Mouse (Mus musculus) CH12.LX (cell line): ENCODE results near the gene Ispd. TPM values are rescaled to one million over a fixed set of nuclear protein-coding genes. Genes with fewer than 3 reads are reported as not detected.

Source experiments
- DNase-seq: peaks from one replicate; pipeline ENCODE4 v3.0.0-alpha.2; 2013; ENCODE audit errors: extremely low read depth
- H3K27ac ChIP-seq: 2 replicates; pipeline ENCODE4 v1.5.1; 2012; ENCODE audit warnings: low read depth, mild to moderate bottlenecking, control low read depth, moderate library complexity; ENCODE audit not compliant: insufficient read depth
- H3K27me3 ChIP-seq: replicated peaks from 2 replicates; pipeline ENCODE3; 2012; ENCODE audit warnings: inconsistent platforms
- H3K36me3 ChIP-seq, 2 experiments: replicated peaks in 1 of 2; 2 replicates each; pipeline versions ENCODE3 to v1.6.1; 2012; ENCODE audit warnings: inconsistent platforms in 1 of 2, low read length in 1 of 2, mild to moderate bottlenecking in 1 of 2, mixed read lengths in 1 of 2, moderate library complexity in 1 of 2; ENCODE audit not compliant: control insufficient read depth in 1 of 2, insufficient read depth in 1 of 2
- H3K4me1 ChIP-seq, 2 experiments: 2 replicates each; pipeline ENCODE4 v1.6.1; 2012; ENCODE audit warnings: inconsistent platforms in 1 of 2, moderate library complexity in 1 of 2; ENCODE audit not compliant: insufficient read depth in 2 of 2, control insufficient read depth in 1 of 2
- H3K4me2 ChIP-seq: 2 replicates; pipeline ENCODE4 v1.6.1; 2012; ENCODE audit warnings: low read depth, mild to moderate bottlenecking, control low read depth; ENCODE audit not compliant: poor library complexity, insufficient read depth, severe bottlenecking
- H3K4me3 ChIP-seq, 3 experiments: fragments of 150-350 bp in 1 of 3; sonication (generic) in 1 of 3; replicated peaks in 1 of 3; 2 replicates each; pipeline versions ENCODE3 to v1.5.1; 2011 to 2012; ENCODE audit warnings: low read depth in 2 of 3, low read length in 2 of 3, mild to moderate bottlenecking in 2 of 3, moderate library complexity in 2 of 3, control low read depth in 1 of 3, improper control_type of control experiment in 1 of 3, inconsistent platforms in 1 of 3, mixed read lengths in 1 of 3; ENCODE audit not compliant: poor library complexity in 1 of 3
- H3K79me2 ChIP-seq: replicated peaks from 2 replicates; pipeline ENCODE4 v1.6.1; 2012; ENCODE audit warnings: mild to moderate bottlenecking, moderate library complexity; ENCODE audit not compliant: control insufficient read depth, poor library complexity, insufficient read depth, severe bottlenecking; ENCODE audit errors: extremely low read depth
- H3K9ac ChIP-seq: 2 replicates; pipeline ENCODE4 v1.6.1; 2012; ENCODE audit warnings: low read depth, mild to moderate bottlenecking, control low read depth, moderate library complexity; ENCODE audit not compliant: insufficient read depth
- H3K9me3 ChIP-seq: replicated peaks from 2 replicates; pipeline ENCODE3; 2012; ENCODE audit warnings: low read length, inconsistent platforms, mixed read lengths
- CHD2 ChIP-seq: IDR thresholded peaks from 2 replicates; pipeline ENCODE4 v1.6.1; 2011; ENCODE audit warnings: low read length, improper control_type of control experiment
- CTCF ChIP-seq, 2 experiments: IDR thresholded peaks in 1 of 2; conservative IDR thresholded peaks in 1 of 2; 2 replicates each; pipeline ENCODE4 v1.5.1; 2011 to 2012; ENCODE audit warnings: low read depth in 2 of 2, low read length in 2 of 2, improper control_type of control experiment in 1 of 2, inconsistent platforms in 1 of 2, mild to moderate bottlenecking in 1 of 2, moderate library complexity in 1 of 2
- E2F4 ChIP-seq: IDR thresholded peaks from 2 replicates; pipeline ENCODE4 v1.6.1; 2011; ENCODE audit warnings: low read depth, low read length, improper control_type of control experiment; ENCODE audit not compliant: insufficient replicate concordance
- ELF1 ChIP-seq: IDR thresholded peaks from 2 replicates; pipeline ENCODE4 v1.6.1; 2014; ENCODE audit warnings: low read depth, mild to moderate bottlenecking, inconsistent platforms, low read length, improper control_type of control experiment
- EP300 ChIP-seq: IDR thresholded peaks from 2 replicates; pipeline ENCODE4 v1.6.1; 2011; ENCODE audit warnings: low read length, improper control_type of control experiment
- GABPA ChIP-seq: IDR thresholded peaks from 2 replicates; pipeline ENCODE4 v1.6.1; 2012; ENCODE audit warnings: low read depth, low read length, improper control_type of control experiment, inconsistent platforms; ENCODE audit not compliant: insufficient replicate concordance
- HCFC1 ChIP-seq: IDR thresholded peaks from 2 replicates; pipeline ENCODE4 v1.6.1; 2012; ENCODE audit warnings: low read depth, mild to moderate bottlenecking, inconsistent platforms, low read length, improper control_type of control experiment
- IRF4 ChIP-seq: IDR thresholded peaks from 2 replicates; pipeline ENCODE4 v1.6.1; 2014; ENCODE audit warnings: low read depth, mild to moderate bottlenecking, inconsistent platforms, low read length, improper control_type of control experiment
- JUN ChIP-seq: IDR thresholded peaks from 2 replicates; pipeline ENCODE4 v1.6.1; 2011; ENCODE audit warnings: low read depth, mild to moderate bottlenecking, low read length, improper control_type of control experiment, moderate library complexity; ENCODE audit not compliant: insufficient read depth
- KAT2A ChIP-seq: IDR thresholded peaks from 2 replicates; pipeline ENCODE4 v1.6.1; 2012; ENCODE audit warnings: low read length, improper control_type of control experiment, inconsistent platforms; ENCODE audit not compliant: insufficient replicate concordance
- MAFK ChIP-seq: IDR thresholded peaks from 2 replicates; pipeline ENCODE4 v1.6.1; 2011; ENCODE audit warnings: low read length, improper control_type of control experiment; ENCODE audit not compliant: insufficient replicate concordance
- MAX ChIP-seq: IDR thresholded peaks from 2 replicates; pipeline ENCODE4 v1.6.1; 2011; ENCODE audit warnings: low read length, improper control_type of control experiment
- MXI1 ChIP-seq: IDR thresholded peaks from 2 replicates; pipeline ENCODE4 v1.6.1; 2011; ENCODE audit warnings: mild to moderate bottlenecking, low read depth, low read length, improper control_type of control experiment
- NELFE ChIP-seq: IDR thresholded peaks from 2 replicates; pipeline ENCODE4 v1.6.1; 2011; ENCODE audit warnings: low read depth, low read length, improper control_type of control experiment
- NRF1 ChIP-seq: IDR thresholded peaks from 2 replicates; pipeline ENCODE4 v1.6.1; 2014; ENCODE audit warnings: low read depth, mild to moderate bottlenecking, inconsistent platforms, low read length, improper control_type of control experiment, moderate library complexity
- PAX5 ChIP-seq: IDR thresholded peaks from 2 replicates; pipeline ENCODE4 v1.6.1; 2012; ENCODE audit warnings: low read length, inconsistent platforms, mixed read lengths
- POLR2A ChIP-seq: IDR thresholded peaks from 2 replicates; pipeline ENCODE4 v1.6.1; 2011; ENCODE audit warnings: low read depth, mild to moderate bottlenecking, improper control_type of control experiment, low read length
- RAD21 ChIP-seq: IDR thresholded peaks from 2 replicates; pipeline ENCODE4 v1.6.1; 2011; ENCODE audit warnings: low read depth, mild to moderate bottlenecking, low read length, improper control_type of control experiment, moderate library complexity
- RCOR1 ChIP-seq: conservative IDR thresholded peaks from 2 replicates; pipeline ENCODE4 v1.6.1; 2012; ENCODE audit warnings: low read depth, mild to moderate bottlenecking, inconsistent platforms, low read length, improper control_type of control experiment
- TBP ChIP-seq: conservative IDR thresholded peaks from 2 replicates; pipeline ENCODE4 v1.6.1; 2011; ENCODE audit warnings: low read depth, low read length, improper control_type of control experiment
- TCF12 ChIP-seq: IDR thresholded peaks from 2 replicates; pipeline ENCODE4 v1.6.1; 2014; ENCODE audit warnings: low read depth, mild to moderate bottlenecking, inconsistent platforms, low read length, improper control_type of control experiment
- USF1 ChIP-seq: IDR thresholded peaks from 2 replicates; pipeline ENCODE4 v1.6.1; 2014; ENCODE audit warnings: low read depth, mild to moderate bottlenecking, inconsistent platforms, low read length, improper control_type of control experiment
- ZC3H11A ChIP-seq: IDR thresholded peaks from 2 replicates; pipeline ENCODE4 v1.6.1; 2012; ENCODE audit warnings: low read depth, mild to moderate bottlenecking, inconsistent platforms, low read length, improper control_type of control experiment
- ZMIZ1 ChIP-seq: IDR thresholded peaks from 2 replicates; pipeline ENCODE4 v1.6.1; 2012; ENCODE audit warnings: low read depth, mild to moderate bottlenecking, inconsistent platforms, low read length, improper control_type of control experiment
- ZNF384 ChIP-seq: IDR thresholded peaks from 2 replicates; pipeline ENCODE4 v1.6.1; 2012; ENCODE audit warnings: low read depth, low read length, improper control_type of control experiment, inconsistent platforms
- dilution Hi-C: fragments of 300-500 bp; cut with MboI; formaldehyde crosslinking; loops from 2 replicates; pipeline ENCODE4 v1.14.3; 2020; ENCODE audit warnings: low sequenced_read_pairs; ENCODE audit not compliant: extremely low pct_unique_long_range_greater_than_20kb, extremely low pct_ligation_motif_present
- in situ Hi-C: fragments of 300-500 bp; cut with MboI; formaldehyde crosslinking; loops from 3 replicates; pipeline ENCODE4 v1.14.3; 2019; ENCODE audit warnings: low sequenced_read_pairs, low pct_ligation_motif_present, low pct_unique_long_range_greater_than_20kb, mixed read lengths
- polyA plus RNA-seq: library from polyadenylated mRNA; unstranded; fragments of >175 nt; gene quantifications from 2 replicates; pipeline ENCODE4 v1.2.1, GENCODE M21; 2012; ENCODE audit warnings: low read depth; ENCODE audit not compliant: insufficient read length
- total RNA-seq, 2 experiments: library from RNA; depleted of rRNA; stranded (reverse); fragments of 300-350 nt in 1 of 2; fragments of >200 nt in 1 of 2; gene quantifications; 2 replicates each; pipeline ENCODE4 v1.2.3; 2012 to 2014

The Ispd gene
- total and polyA plus RNA-seq, 3 experiments: 0.51 to 1.8 (median 1.4) TPM

GRCm38 (mm10) chr12:36717526-36717925, 336.3 kb downstream of the Ispd start:
- dilution Hi-C loops: no loop called here

GRCm38 (mm10) chr12:36718417-36718816, 337.2 kb downstream of the Ispd start:
- no peak for DNase-seq
- TF ChIP-seq NRF1 (no peak), EP300 (no peak), ZNF384 (no peak), RAD21 (no peak), NELFE (no peak), GABPA (no peak), IRF4 (no peak), PAX5 (no peak), POLR2A (no peak), MAFK (no peak), MXI1 (no peak)
- Histone ChIP-seq H3K27me3 (no peaks in the 10 kb centered on the region), H3K4me3 (no peak overlapping the region), H3K9me3 (no peaks in the 10 kb centered on the region), H3K79me2 (no peaks in the 10 kb centered on the region), H3K4me2 (no peak overlapping the region), H3K9ac (no peak overlapping the region), H3K4me1 (peaks cover 0 to 16% of the 10 kb centered on the region in 2 experiments; a peak in 2 of 4 replicates), H3K36me3 (no peaks in the 10 kb centered on the region), H3K27ac (no peak overlapping the region)
- dilution Hi-C loops: no loop called here
- in situ Hi-C loops: no loop called here

More at GRCm38 (mm10) chr12:36717526-36717925, 336.3 kb downstream of the Ispd start:
- no peak overlapping the region for H3K27ac ChIP-seq
- H3K9ac ChIP-seq: no peak overlapping the region
- H3K4me1 ChIP-seq: peaks cover 0 to 8% of the 10 kb centered on the region in 2 experiments; a peak in 2 of 4 replicates
- TF ChIP-seq MAX (no peak), KAT2A (no peak), CTCF (conservative IDR thresholded peaks at IDR 0.05 in 1 of 2, IDR thresholded peaks at IDR 0.05 in 1 of 2; ENCODE audit: low read depth in 2 of 2, low read length in 2 of 2) (no peak), E2F4 (no peak), ELF1 (no peak), JUN (no peak), ZNF384 (no peak), TBP (no peak), ZC3H11A (no peak), TCF12 (no peak), CHD2 (no peak), RCOR1 (no peak), RAD21 (no peak), USF1 (no peak), HCFC1 (no peak), ZMIZ1 (no peak)
- H3K4me3 ChIP-seq: no peak overlapping the region
- in situ Hi-C loops: no loop called here
- no peak overlapping the region for H3K4me2 ChIP-seq
- no peaks in the 10 kb centered on the region for H3K9me3 ChIP-seq
- H3K27me3 ChIP-seq: no peaks in the 10 kb centered on the region
- H3K79me2 ChIP-seq: no peaks in the 10 kb centered on the region
- no peaks in the 10 kb centered on the region for H3K36me3 ChIP-seq
- DNase-seq: no peak
